Mouse (Mus musculus): ENCODE data around the gene Ms4a1.
"Not testable (repeated sequence)": the region's sequence is repeated elsewhere in the genome, so short reads cannot be mapped to it uniquely, and the experiment has no call there.

Ms4a1 gene

GRCm38 (mm10) chr19:11266052-11266845 lies at the start of gene Ms4a1:
Ms4a1 (minus strand) TSS chr19:11266241.
- DNase-seq, result no peak

GRCm38 (mm10) chr19:11314354-11314753 lies 48.3 kb upstream of the Ms4a1 start, which contains the start of gene Ms4a14:
Ms4a14 (minus strand) TSS chr19:11314454.
- DNase-seq, result no peak

- no peak for DNase-seq
Measured at GRCm38 (mm10) chr19:11308888-11309287, 42.8 kb upstream of the Ms4a1 start.

GRCm38 (mm10) chr19:11299529-11299928 lies 33.5 kb upstream of the Ms4a1 start:
- not testable (repeated sequence) for DNase-seq

- DNase-seq, result no peak
Measured at GRCm38 (mm10) chr19:11298939-11299338, 32.9 kb upstream of the Ms4a1 start.

- DNase-seq, result not testable (repeated sequence)
Measured at GRCm38 (mm10) chr19:11293616-11294015, 27.6 kb upstream of the Ms4a1 start.

- DNase-seq, result no peak
Measured at GRCm38 (mm10) chr19:11292990-11293389, 26.9 kb upstream of the Ms4a1 start.

GRCm38 (mm10) chr19:11283773-11284172 lies 17.7 kb upstream of the Ms4a1 start, which contains the start of gene Ms4a5:
Ms4a5 (minus strand) TSS chr19:11283873.
- no peak for DNase-seq

- no peak for DNase-seq
Measured at GRCm38 (mm10) chr19:11280223-11280622, 14.2 kb upstream of the Ms4a1 start.

- no peak for DNase-seq
Measured at GRCm38 (mm10) chr19:11276431-11276830, 10.4 kb upstream of the Ms4a1 start.

GRCm38 (mm10) chr19:11266956-11267355 lies 915 bp upstream of the Ms4a1 start:
- DNase-seq, result no peak

GRCm38 (mm10) chr19:11264602-11265185 lies 1.3 kb downstream of the Ms4a1 start:
- DNase-seq, result no peak

GRCm38 (mm10) chr19:11263549-11263948 lies 2.5 kb downstream of the Ms4a1 start:
- DNase-seq, result no peak

- not testable (repeated sequence) for DNase-seq
Measured at GRCm38 (mm10) chr19:11262932-11263331, 3.1 kb downstream of the Ms4a1 start.

- no peak for DNase-seq
Measured at GRCm38 (mm10) chr19:11261522-11261921, 4.5 kb downstream of the Ms4a1 start.

- no peak for DNase-seq
Measured at GRCm38 (mm10) chr19:11244230-11244629, 21.8 kb downstream of the Ms4a1 start.

GRCm38 (mm10) chr19:11242560-11242959 lies 23.5 kb downstream of the Ms4a1 start:
- DNase-seq, result no peak

- no peak for DNase-seq
Measured at GRCm38 (mm10) chr19:11235820-11236219, 30.2 kb downstream of the Ms4a1 start.

- no peak for DNase-seq
Measured at GRCm38 (mm10) chr19:11234921-11235735, 30.9 kb downstream of the Ms4a1 start.

GRCm38 (mm10) chr19:11234244-11234643 lies 31.8 kb downstream of the Ms4a1 start:
- DNase-seq, result no peak

GRCm38 (mm10) chr19:11232348-11232747 lies 33.7 kb downstream of the Ms4a1 start, which contains the start of gene Ms4a12:
Ms4a12 (minus strand) TSS chr19:11232448.
- no peak for DNase-seq

Measured in cerebellum, postnatal 36 days (tissue).